Mouse (Mus musculus): ENCODE measurements around the gene Erp27. TPM values are rescaled to one million over a fixed set of nuclear protein-coding genes. Genes with fewer than 3 reads are reported as not detected.

Gene Erp27
- total RNA-seq, 4 experiments from 2014 or later: 0.44 to 0.57 TPM; not detected in 2

GRCm38 (mm10) chr6:136939326-136940187, 17.6 kb upstream of the Erp27 start:
- no peak for DNase-seq (ENCODE audit: low spot score)

- peak; percentile 29 for DNase-seq (ENCODE audit: low spot score)
Observed at GRCm38 (mm10) chr6:136938331-136939126, 16.5 kb upstream of the Erp27 start.

GRCm38 (mm10) chr6:136937117-136937516, 15.1 kb upstream of the Erp27 start:
- DNase-seq (ENCODE audit: low spot score): no peak

GRCm38 (mm10) chr6:136936361-136936760, 14.4 kb upstream of the Erp27 start:
- no peak for DNase-seq (ENCODE audit: low spot score)

- DNase-seq (ENCODE audit: low spot score): no peak
Observed at GRCm38 (mm10) chr6:136935233-136935632, 13.3 kb upstream of the Erp27 start.

GRCm38 (mm10) chr6:136934068-136934467, 12.1 kb upstream of the Erp27 start:
- no peak for DNase-seq (ENCODE audit: low spot score)

- DNase-seq (ENCODE audit: low spot score): no peak
Observed at GRCm38 (mm10) chr6:136931246-136931645, 9.3 kb upstream of the Erp27 start.

GRCm38 (mm10) chr6:136930677-136931076, 8.7 kb upstream of the Erp27 start:
- peak; percentile 72 for DNase-seq (ENCODE audit: low spot score)

- DNase-seq (ENCODE audit: low spot score): no peak
Observed at GRCm38 (mm10) chr6:136927626-136928025, 5.6 kb upstream of the Erp27 start.

- no peak for DNase-seq (ENCODE audit: low spot score)
Observed at GRCm38 (mm10) chr6:136925049-136925448, 3.1 kb upstream of the Erp27 start.

- DNase-seq (ENCODE audit: low spot score): no peak
Observed at GRCm38 (mm10) chr6:136923532-136923931, 1.6 kb upstream of the Erp27 start, which contains the start of gene Pde6h. Gene Pde6h, plus strand, starts transcription at chr6:136923832.

- DNase-seq (ENCODE audit: low spot score): no peak
Observed at GRCm38 (mm10) chr6:136922871-136923270, 891 bp upstream of the Erp27 start.

GRCm38 (mm10) chr6:136921601-136922000, 379 bp downstream of the Erp27 start:
- no peak for DNase-seq (ENCODE audit: low spot score)

- DNase-seq (ENCODE audit: low spot score): peak; percentile 86
Observed at GRCm38 (mm10) chr6:136920320-136921257, 1.4 kb downstream of the Erp27 start.

GRCm38 (mm10) chr6:136917885-136918284, 4.1 kb downstream of the Erp27 start:
- no peak for DNase-seq (ENCODE audit: low spot score)

GRCm38 (mm10) chr6:136915721-136916395, 6.1 kb downstream of the Erp27 start:
- no peak for DNase-seq (ENCODE audit: low spot score)

GRCm38 (mm10) chr6:136914234-136914633, 7.7 kb downstream of the Erp27 start:
- no peak for DNase-seq (ENCODE audit: low spot score)

GRCm38 (mm10) chr6:136913384-136914126, 8.4 kb downstream of the Erp27 start:
- no peak for DNase-seq (ENCODE audit: low spot score)

- no peak for DNase-seq (ENCODE audit: low spot score)
Observed at GRCm38 (mm10) chr6:136912751-136913265, 9.2 kb downstream of the Erp27 start.

All from heart, adult 8-10 months (tissue).